Comparison of ENCODE assay signal across 28 mouse cellular contexts in genomic region chr2:18839532-18839931, GRCm38 (mm10).
A peak's percentile ranks its signal among the peaks of the same experiment; 100 is the strongest.
DNase-seq lines count a peak whose midpoint lies in the region; ATAC-seq lines count a peak whose summit lies in the region.
"Had no signal": no experiment of that assay in that cellular context is flagged by ENCODE, and none has a peak within 500 bp of the region (broad histone marks: within the 10 kb centered on the region; RNA-seq: fewer than 3 reads in every experiment).

No protein-coding gene starts in this region.

- H3K4me3 ChIP-seq in limb, embryonic 13.5 days = no peak overlapping the region
- H3K4me3 ChIP-seq in limb, embryonic 10.5 days = no peak overlapping the region
- H3K4me3 ChIP-seq in embryonic facial prominence, embryonic 14.5 days (ENCODE audit: low read depth, low read length) = no peak overlapping the region
- H3K4me3 ChIP-seq: embryonic facial prominence, embryonic 13.5 days; erythroblast, embryonic 14.5 days; forebrain, embryonic 12.5 days; hindbrain, embryonic 12.5 days; intestine, embryonic 15.5 days; liver, embryonic 12.5 days; neural tube, embryonic 12.5 days had no signal

- no peak overlapping the region for H3K9ac ChIP-seq in limb, embryonic 13.5 days
- H3K9ac ChIP-seq in embryonic facial prominence, embryonic 14.5 days (ENCODE audit: low read depth, low read length) = no peak overlapping the region
- H3K9ac ChIP-seq: embryonic facial prominence, embryonic 13.5 days; forebrain, embryonic 12.5 days; forebrain, postnatal 0 days; hindbrain, embryonic 12.5 days; intestine, embryonic 15.5 days; liver, embryonic 12.5 days; liver, postnatal 0 days; neural tube, embryonic 12.5 days had no signal

- H3K27ac ChIP-seq in limb, embryonic 13.5 days = no peak overlapping the region
- H3K27ac ChIP-seq in limb, embryonic 10.5 days = no peak overlapping the region
- no peak overlapping the region for H3K27ac ChIP-seq in embryonic facial prominence, embryonic 14.5 days (replicated peaks; ENCODE audit: low read depth, low read length)
- H3K27ac ChIP-seq: embryonic facial prominence, embryonic 13.5 days; forebrain, embryonic 12.5 days; hindbrain, embryonic 12.5 days; hindbrain, postnatal 0 days; intestine, embryonic 15.5 days; liver, embryonic 12.5 days; macrophage; neural tube, embryonic 12.5 days had no signal

- peak; percentile 94 for DNase-seq in heart, adult 11 months
- DNase-seq in heart, postnatal 4 days = no peak
- no peak for DNase-seq in limb, embryonic 10.5 days (ENCODE audit: low spot score)
- peak; percentile 56 for DNase-seq in embryonic facial prominence, embryonic 14.5 days (ENCODE audit: low spot score)
- no peak for DNase-seq in cerebellum, adult 9-10 months
- DNase-seq in left cerebral cortex, adult 8-10 months (ENCODE audit: low spot score in 2 of 2) = no peak
- DNase-seq: adrenal gland, adult 8-10 months; B cell, adult 2 months; cerebellum, adult 2 months; cerebellum, postnatal 36 days; forebrain, postnatal 0 days; kidney, adult 2 months; kidney, postnatal 36 days; layer of hippocampus, postnatal 36 days; liver, postnatal 0 days had no signal

- peak; percentile 48; the same call in 1 of the 2 replicates for ATAC-seq in limb, embryonic 13.5 days (ENCODE audit: low FRiP score, low read depth)
- peak; percentile 77; the same call in 1 of the 2 replicates for ATAC-seq in embryonic facial prominence, embryonic 14.5 days (ENCODE audit: low read depth)
- ATAC-seq in megakaryocyte progenitor cell, adult 5-6 weeks (replicated peaks; ENCODE audit: poor library complexity) = 0 out of 2 replicates have a peak, but pooled peaks have one; percentile 28
- ATAC-seq: forebrain, postnatal 0 days; hindbrain, postnatal 0 days; intestine, embryonic 15.5 days; liver, embryonic 12.5 days; liver, postnatal 0 days; midbrain, embryonic 16.5 days had no signal

- H3K9me3 ChIP-seq in limb, embryonic 13.5 days = no peaks in the 10 kb centered on the region
- H3K9me3 ChIP-seq in limb, embryonic 10.5 days (replicated peaks) = no peaks in the 10 kb centered on the region
- H3K9me3 ChIP-seq in embryonic facial prominence, embryonic 14.5 days (ENCODE audit: control insufficient read depth, low read length) = no peaks in the 10 kb centered on the region
- H3K9me3 ChIP-seq: embryonic facial prominence, embryonic 13.5 days; forebrain, embryonic 12.5 days; hindbrain, embryonic 12.5 days; intestine, embryonic 15.5 days; liver, embryonic 12.5 days; neural tube, embryonic 12.5 days had no signal

- WGBS in limb, embryonic 13.5 days = 77% methylated on average over 4 of the region's 4 CpGs
- WGBS in limb, embryonic 10.5 days = 95% methylated on average over 4 of the region's 4 CpGs
- 71% methylated on average over 4 of the region's 4 CpGs for WGBS in embryonic facial prominence, embryonic 14.5 days

- H3K27me3 ChIP-seq in limb, embryonic 13.5 days = no peaks in the 10 kb centered on the region
- 0 out of 2 replicates have a peak, but pooled peaks cover 3% of the 10 kb centered on the region for H3K27me3 ChIP-seq in limb, embryonic 10.5 days (ENCODE audit: low read depth, poor library complexity, severe bottlenecking)
- H3K27me3 ChIP-seq in embryonic facial prominence, embryonic 14.5 days (replicated peaks; ENCODE audit: control insufficient read depth, insufficient read depth, low read length) = no peaks in the 10 kb centered on the region
- H3K27me3 ChIP-seq: CH12.LX; embryonic facial prominence, embryonic 13.5 days; forebrain, embryonic 12.5 days; hindbrain, embryonic 12.5 days; intestine, embryonic 15.5 days; liver, embryonic 12.5 days; neural tube, embryonic 12.5 days had no signal

- H3K4me1 ChIP-seq in limb, embryonic 13.5 days = no peaks in the 10 kb centered on the region
- H3K4me1 ChIP-seq in limb, embryonic 10.5 days = peaks cover 7% of the 10 kb centered on the region
- no peaks in the 10 kb centered on the region for H3K4me1 ChIP-seq in embryonic facial prominence, embryonic 14.5 days (ENCODE audit: control insufficient read depth, insufficient read depth, low read length)
- H3K4me1 ChIP-seq: forebrain, embryonic 12.5 days; hindbrain, embryonic 12.5 days; intestine, embryonic 15.5 days; liver, embryonic 12.5 days; neural tube, embryonic 12.5 days had no signal

- H3K36me3 ChIP-seq in limb, embryonic 13.5 days = peaks cover 1% of the 10 kb centered on the region; the same call in 1 of the 2 replicates
- H3K36me3 ChIP-seq in limb, embryonic 10.5 days = peaks cover 8% of the 10 kb centered on the region; the same call in 1 of the 2 replicates
- peaks cover 12% of the 10 kb centered on the region for H3K36me3 ChIP-seq in embryonic facial prominence, embryonic 14.5 days (ENCODE audit: control insufficient read depth, insufficient read depth, low read length)
- H3K36me3 ChIP-seq: embryonic facial prominence, embryonic 13.5 days; forebrain, embryonic 12.5 days; intestine, embryonic 15.5 days; neural tube, embryonic 12.5 days had no signal

- H3K4me2 ChIP-seq in limb, embryonic 13.5 days (replicated peaks) = no peak overlapping the region
- no peak overlapping the region for H3K4me2 ChIP-seq in embryonic facial prominence, embryonic 14.5 days (ENCODE audit: low read depth, low read length)
- H3K4me2 ChIP-seq: embryonic facial prominence, embryonic 13.5 days; forebrain, embryonic 12.5 days; hindbrain, embryonic 12.5 days; intestine, embryonic 15.5 days; liver, embryonic 12.5 days; neural tube, embryonic 12.5 days had no signal

Comparison
In these comparisons a context has a peak if more than half of its experiments do, and no peak if none do; other contexts are left out.
1. DNase-seq: peak in heart, adult 11 months (single experiment) and embryonic facial prominence, embryonic 14.5 days (single experiment); none in heart, postnatal 4 days (single experiment), limb, embryonic 10.5 days (single experiment), cerebellum, adult 9-10 months (single experiment) and left cerebral cortex, adult 8-10 months (0 of 2).
2. Peak in every context shown above with its lines, with median percentiles within 50 percentile points of each other: ATAC-seq.